Comparison of ENCODE assay signal across 8 mouse cellular contexts in the genomic region with DNA sequence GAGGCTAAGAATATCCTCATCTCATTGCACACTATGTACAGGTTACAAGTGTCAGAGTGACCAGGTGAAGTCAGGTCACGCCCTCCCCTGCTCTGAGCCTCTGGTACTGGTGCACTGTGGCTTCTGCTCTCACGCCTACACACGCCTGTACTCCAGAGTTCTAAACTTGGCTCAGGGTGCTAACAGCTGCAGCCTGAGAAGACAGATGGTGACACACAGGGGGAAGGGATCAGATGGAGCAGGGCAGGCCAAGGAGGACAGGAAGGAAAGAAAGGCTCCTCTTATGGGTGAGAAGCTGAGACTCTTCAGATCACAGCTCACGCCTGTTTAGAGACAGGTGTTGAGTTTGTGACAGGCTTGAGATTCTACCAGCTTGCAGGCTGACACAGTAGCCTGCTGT. TPM values are rescaled to one million over a fixed set of nuclear protein-coding genes. Genes with fewer than 3 reads are reported as not detected.
DNase-seq lines count a peak whose midpoint lies in the region; TF ChIP-seq lines count a peak whose summit lies in the region.
"Had no signal": no experiment of that assay in that cellular context is flagged by ENCODE, and none has a peak within 500 bp of the region (broad histone marks: within the 10 kb centered on the region; RNA-seq: fewer than 3 reads in every experiment).

No protein-coding gene starts in this region.

- peak overlapping the region; percentile 79 for H3K27ac ChIP-seq in gastrocnemius, adult 2 months

- intact Hi-C loops in gastrocnemius, adult 2 months (cut with DNase I): no loop called here

- peak; percentile 46 for DNase-seq in layer of hippocampus, adult 11-12 months (ENCODE audit: low spot score)
- no peak for DNase-seq in layer of hippocampus, postnatal 10 days (ENCODE audit: low spot score in 2 of 2)
- peak; percentile 84 for DNase-seq in brain, adult 2 months (ENCODE audit: low read depth, low spot score)
- peak; percentile 81 for DNase-seq in gastrocnemius, adult 2 months
- DNase-seq in thymus, adult 18-20 months: peak; percentile 42 to 57
- no peak for DNase-seq in lung, postnatal 14 days
- DNase-seq in urinary bladder, adult 18-20 months (ENCODE audit: low spot score in 2 of 2): no peak
- DNase-seq: lung, adult 18-20 months had no signal

- TF ChIP-seq CTCF in gastrocnemius, adult 2 months (IDR thresholded peaks at IDR 0.05): no peak

- no peak overlapping the region for H3K4me3 ChIP-seq in gastrocnemius, adult 2 months

RNA-seq across cellular contexts. Expression of gene Ccdc134, which starts 7.7 kb away (rescaled TPM):
- 10 to 100 TPM; 10.7 to 13.5 TPM for total RNA-seq in layer of hippocampus, postnatal 10 days (2021)
- 10 to 100 TPM; 11.8 to 12.4 TPM for total RNA-seq in gastrocnemius, adult 2 months (2021)

RNA-seq across cellular contexts. Expression of gene Srebf2, which starts 11.6 kb away (rescaled TPM):
- total RNA-seq in layer of hippocampus, postnatal 10 days (2021): 100 to 1,000 TPM; 191 to 198 TPM
- total RNA-seq in gastrocnemius, adult 2 months (2021): 10 to 100 TPM; 11.4 to 17.4 TPM

Comparison
In these comparisons a context has a peak if more than half of its experiments do, and no peak if none do; other contexts are left out.
1. DNase-seq: peak in layer of hippocampus, adult 11-12 months (single experiment), brain, adult 2 months (single experiment), gastrocnemius, adult 2 months (single experiment) and thymus, adult 18-20 months (2 of 2); none in layer of hippocampus, postnatal 10 days (0 of 2), lung, postnatal 14 days (single experiment) and urinary bladder, adult 18-20 months (0 of 2).
2. RNA of gene Srebf2, which starts 11.6 kb away (total RNA-seq): 191 to 198 TPM in layer of hippocampus, postnatal 10 days; 11.4 to 17.4 TPM in gastrocnemius, adult 2 months; every median in the first group is over 10 times any median in the second.